Mouse (Mus musculus): ENCODE results near the gene Acot8. TPM values are rescaled to one million over a fixed set of nuclear protein-coding genes. Genes with fewer than 3 reads are reported as not detected.

Gene Acot8
- polyA plus RNA-seq, 1 experiment = not detected

- 72% methylated on average over 8 of the region's 8 CpGs for WGBS
- no peak for TF ChIP-seq POLR2A (IDR thresholded peaks at IDR 0.05; ENCODE audit: insufficient read depth, low read depth, low read length)
- no peak for TF ChIP-seq CTCF (IDR thresholded peaks at IDR 0.05; ENCODE audit: insufficient read depth, low read depth, low read length)
- 0 out of 2 replicates have a peak, but pooled peaks cover 5% of the 10 kb centered on the region for H3K4me1 ChIP-seq (ENCODE audit: control insufficient read depth, insufficient read depth, low read length)
- H3K27ac ChIP-seq (ENCODE audit: insufficient read depth, low read depth, low read length) = no peak within 1 kb of the TSS
- no peak within 1 kb of the TSS for H3K4me3 ChIP-seq (ENCODE audit: insufficient read depth, low read depth, low read length)
Measured at GRCm38 (mm10) chr2:164779481-164780086, 25.1 kb downstream of the Acot8 start, which contains the start of gene Tnnc2. TSS of gene Tnnc2 (minus strand) at chr2:164779967.

- Histone ChIP-seq H3K4me1 (ENCODE audit: control insufficient read depth, insufficient read depth, low read length) (0 out of 2 replicates have a peak, but pooled peaks cover 5% of the 10 kb centered on the region), H3K4me3 (ENCODE audit: insufficient read depth, low read depth, low read length) (no peak overlapping the region), H3K27ac (ENCODE audit: insufficient read depth, low read depth, low read length) (no peak overlapping the region)
- 63% methylated on average over 7 of the region's 7 CpGs for WGBS
- TF ChIP-seq CTCF (IDR thresholded peaks at IDR 0.05; ENCODE audit: insufficient read depth, low read depth, low read length) (no peak), POLR2A (IDR thresholded peaks at IDR 0.05; ENCODE audit: insufficient read depth, low read depth, low read length) (no peak)
Measured at GRCm38 (mm10) chr2:164778809-164779208, 25.9 kb downstream of the Acot8 start.

GRCm38 (mm10) chr2:164778015-164778287 is 26.7 kb downstream of the Acot8 start:
- TF ChIP-seq POLR2A (IDR thresholded peaks at IDR 0.05; ENCODE audit: insufficient read depth, low read depth, low read length) (no peak), CTCF (IDR thresholded peaks at IDR 0.05; ENCODE audit: insufficient read depth, low read depth, low read length) (no peak)
- Histone ChIP-seq H3K4me3 (ENCODE audit: insufficient read depth, low read depth, low read length) (no peak overlapping the region), H3K27ac (ENCODE audit: insufficient read depth, low read depth, low read length) (no peak overlapping the region), H3K4me1 (ENCODE audit: control insufficient read depth, insufficient read depth, low read length) (0 out of 2 replicates have a peak, but pooled peaks cover 5% of the 10 kb centered on the region)
- 94% methylated on average over 11 of the region's 11 CpGs for WGBS

- Histone ChIP-seq H3K27ac (ENCODE audit: insufficient read depth, low read depth, low read length) (no peak overlapping the region), H3K4me3 (ENCODE audit: insufficient read depth, low read depth, low read length) (no peak overlapping the region), H3K4me1 (ENCODE audit: control insufficient read depth, insufficient read depth, low read length) (0 out of 2 replicates have a peak, but pooled peaks cover 5% of the 10 kb centered on the region)
- no peak for TF ChIP-seq CTCF (IDR thresholded peaks at IDR 0.05; ENCODE audit: insufficient read depth, low read depth, low read length)
- no peak for TF ChIP-seq POLR2A (IDR thresholded peaks at IDR 0.05; ENCODE audit: insufficient read depth, low read depth, low read length)
- WGBS = 83% methylated on average over 30 of the region's 30 CpGs
Measured at GRCm38 (mm10) chr2:164777246-164778014, 27.3 kb downstream of the Acot8 start.

- WGBS = 76% methylated on average over 17 of the region's 17 CpGs
- TF ChIP-seq CTCF (IDR thresholded peaks at IDR 0.05; ENCODE audit: insufficient read depth, low read depth, low read length) (no peak), POLR2A (IDR thresholded peaks at IDR 0.05; ENCODE audit: insufficient read depth, low read depth, low read length) (no peak)
Measured at GRCm38 (mm10) chr2:164776801-164777200, 27.9 kb downstream of the Acot8 start.

GRCm38 (mm10) chr2:164776130-164776529 is 28.6 kb downstream of the Acot8 start:
- WGBS = 94% methylated on average over 6 of the region's 6 CpGs
- Histone ChIP-seq H3K27ac (ENCODE audit: insufficient read depth, low read depth, low read length) (no peak overlapping the region), H3K4me1 (ENCODE audit: control insufficient read depth, insufficient read depth, low read length) (0 out of 2 replicates have a peak, but pooled peaks cover 5% of the 10 kb centered on the region), H3K4me3 (ENCODE audit: insufficient read depth, low read depth, low read length) (no peak overlapping the region)
- TF ChIP-seq CTCF (IDR thresholded peaks at IDR 0.05; ENCODE audit: insufficient read depth, low read depth, low read length) (no peak), POLR2A (IDR thresholded peaks at IDR 0.05; ENCODE audit: insufficient read depth, low read depth, low read length) (no peak)

More at GRCm38 (mm10) chr2:164776801-164777200, 27.9 kb downstream of the Acot8 start:
- no peak overlapping the region for H3K4me3 ChIP-seq (ENCODE audit: insufficient read depth, low read depth, low read length)
- H3K27ac ChIP-seq (ENCODE audit: insufficient read depth, low read depth, low read length) = no peak overlapping the region
- 0 out of 2 replicates have a peak, but pooled peaks cover 5% of the 10 kb centered on the region for H3K4me1 ChIP-seq (ENCODE audit: control insufficient read depth, insufficient read depth, low read length)

GRCm38 (mm10) chr2:164773989-164774364 is 30.7 kb downstream of the Acot8 start:
- no peak overlapping the region for H3K4me3 ChIP-seq (ENCODE audit: insufficient read depth, low read depth, low read length)
- TF ChIP-seq POLR2A (IDR thresholded peaks at IDR 0.05; ENCODE audit: insufficient read depth, low read depth, low read length) = no peak
- no peak for TF ChIP-seq CTCF (IDR thresholded peaks at IDR 0.05; ENCODE audit: insufficient read depth, low read depth, low read length)
- no peak overlapping the region for H3K27ac ChIP-seq (ENCODE audit: insufficient read depth, low read depth, low read length)
- WGBS = 86% methylated on average over 5 of the region's 5 CpGs
- H3K4me1 ChIP-seq (ENCODE audit: control insufficient read depth, insufficient read depth, low read length) = peaks cover 6% of the 10 kb centered on the region; the same call in 1 of the 2 replicates

GRCm38 (mm10) chr2:164773229-164773988 is 31.3 kb downstream of the Acot8 start:
- peaks cover 3% of the 10 kb centered on the region; the same call in 1 of the 2 replicates for H3K4me1 ChIP-seq (ENCODE audit: control insufficient read depth, insufficient read depth, low read length)
- TF ChIP-seq CTCF (IDR thresholded peaks at IDR 0.05; ENCODE audit: insufficient read depth, low read depth, low read length) = no peak
- TF ChIP-seq POLR2A (IDR thresholded peaks at IDR 0.05; ENCODE audit: insufficient read depth, low read depth, low read length) = no peak
- WGBS = 83% methylated on average over 14 of the region's 14 CpGs
- H3K27ac ChIP-seq (ENCODE audit: insufficient read depth, low read depth, low read length) = no peak overlapping the region
- H3K4me3 ChIP-seq (ENCODE audit: insufficient read depth, low read depth, low read length) = no peak overlapping the region

All from olfactory bulb, adult 2 months (tissue).